Mouse (Mus musculus) intestine, embryonic 14.5 days (tissue): ENCODE measurements around the gene Lrfn2. TPM values are rescaled to one million over a fixed set of nuclear protein-coding genes. Genes with fewer than 3 reads are reported as not detected.

Experiments used
- ATAC-seq: fragments of 200-750 bp; cut with Nextera tagmentation; replicated peaks from 2 replicates; pipeline ENCODE4 v1.8.0; 2017; ENCODE audit warnings: low read depth, moderate number of reproducible peaks, moderate TSS enrichment, moderate library complexity; ENCODE audit not compliant: low FRiP score, low TSS enrichment
- DNase-seq: peaks from one replicate; pipeline ENCODE4 v3.0.0-alpha.2; 2018; ENCODE audit warnings: low spot score
- H3K27ac ChIP-seq: fragments of 300-500 bp; sonication (generic); 2 replicates; pipeline ENCODE4 v1.5.1; 2014; ENCODE audit warnings: low read depth, mild to moderate bottlenecking, control low read depth
- H3K27me3 ChIP-seq: fragments of 300-500 bp; sonication (generic); replicated peaks from 2 replicates; pipeline ENCODE4 v1.6.1; 2014; ENCODE audit warnings: low read length, control low read depth; ENCODE audit not compliant: control insufficient read depth, insufficient read depth
- H3K36me3 ChIP-seq: fragments of 300-500 bp; sonication (generic); 2 replicates; pipeline ENCODE4 v1.6.1; 2014; ENCODE audit warnings: low read length, control low read depth; ENCODE audit not compliant: control insufficient read depth, insufficient read depth
- H3K4me1 ChIP-seq: fragments of 300-500 bp; sonication (generic); replicated peaks from 2 replicates; pipeline ENCODE4 v1.6.1; 2014; ENCODE audit warnings: low read length, control low read depth, mixed read lengths; ENCODE audit not compliant: control insufficient read depth, insufficient read depth
- H3K4me2 ChIP-seq: fragments of 300-500 bp; sonication (generic); 2 replicates; pipeline ENCODE4 v1.6.1; 2014; ENCODE audit warnings: low read length
- H3K4me3 ChIP-seq: fragments of 300-500 bp; sonication (generic); 2 replicates; pipeline ENCODE4 v1.5.1; 2014; ENCODE audit warnings: low read depth, low read length, control low read depth, mixed read lengths
- H3K9ac ChIP-seq: fragments of 300-500 bp; sonication (generic); 2 replicates; pipeline ENCODE4 v1.6.1; 2014; ENCODE audit warnings: mild to moderate bottlenecking, low read length
- H3K9me3 ChIP-seq: fragments of 300-500 bp; sonication (generic); 2 replicates; pipeline ENCODE4 v1.6.1; 2016; ENCODE audit warnings: low read length, control low read depth; ENCODE audit not compliant: control insufficient read depth
- WGBS: fragments of 180-500 bp; shearing (Covaris S2); extraction: QIAGEN DNeasy Blood & Tissue Kit; methylation state at CpG from one replicate; pipeline ENCODE4 v1.1.7; 2014; 5-methylcytosine and 5-hydroxymethylcytosine counted together
- polyA plus RNA-seq: library from polyadenylated mRNA; unstranded; fragments of >200 nt; fragmentation: Nextera tagmentation; extraction: Ambion mirVana; gene quantifications from 2 replicates; pipeline ENCODE4 v1.2.1, GENCODE M21; 2014

Gene Lrfn2
- polyA plus RNA-seq, 1 experiment from 2014 or later = 0.61 TPM

GRCm38 (mm10) chr17:48930994-48931393 lies 1.2 kb upstream of the Lrfn2 start:
- Histone ChIP-seq H3K4me1 (0 out of 2 replicates have a peak, but pooled peaks cover under 1% of the 10 kb centered on the region), H3K9me3 (peaks cover 3% of the 10 kb centered on the region; the same call in 1 of the 2 replicates), H3K9ac (no peak overlapping the region), H3K4me3 (no peak overlapping the region), H3K27me3 (peaks cover 24% of the 10 kb centered on the region), H3K27ac (no peak overlapping the region), H3K4me2 (peak overlapping the region; percentile 74; the same call in 1 of the 2 replicates), H3K36me3 (no peaks in the 10 kb centered on the region)
- WGBS = 49% methylated on average over 10 of the region's 10 CpGs
- DNase-seq (no peak), ATAC-seq (no peak)

- Histone ChIP-seq H3K36me3 (no peaks in the 10 kb centered on the region), H3K4me2 (peak overlapping the region; percentile 74), H3K4me1 (0 out of 2 replicates have a peak, but pooled peaks cover 3% of the 10 kb centered on the region), H3K4me3 (peak overlapping the region; percentile 49), H3K9ac (peak overlapping the region; percentile 58), H3K27me3 (peaks cover 24% of the 10 kb centered on the region), H3K9me3 (no peaks in the 10 kb centered on the region), H3K27ac (no peak overlapping the region)
- DNase-seq = peak; percentile 72
- ATAC-seq = 0 out of 2 replicates have a peak, but pooled peaks have one; percentile 36
- under 1% methylated on average over 26 of the region's 26 CpGs for WGBS
Observed at GRCm38 (mm10) chr17:48932406-48932906, 277 bp downstream of the Lrfn2 start.

GRCm38 (mm10) chr17:48932916-48933315 lies 737 bp downstream of the Lrfn2 start:
- Histone ChIP-seq H3K36me3 (no peaks in the 10 kb centered on the region), H3K4me1 (0 out of 2 replicates have a peak, but pooled peaks cover 3% of the 10 kb centered on the region), H3K4me2 (peak overlapping the region; percentile 74), H3K9me3 (no peaks in the 10 kb centered on the region), H3K27me3 (peaks cover 24% of the 10 kb centered on the region), H3K4me3 (peak overlapping the region; percentile 49), H3K27ac (no peak overlapping the region), H3K9ac (peak overlapping the region; percentile 58; the same call in 1 of the 2 replicates)
- WGBS = 9% methylated on average over 9 of the region's 9 CpGs
- ATAC-seq = no peak
- DNase-seq = no peak

- Histone ChIP-seq H3K4me2 (no peak overlapping the region), H3K4me3 (no peak overlapping the region), H3K9me3 (no peaks in the 10 kb centered on the region), H3K27me3 (peaks cover 24% of the 10 kb centered on the region), H3K9ac (no peak overlapping the region), H3K36me3 (no peaks in the 10 kb centered on the region), H3K27ac (no peak overlapping the region), H3K4me1 (0 out of 2 replicates have a peak, but pooled peaks cover 3% of the 10 kb centered on the region)
- no peak for DNase-seq
- no peak for ATAC-seq
- 81% methylated on average over 8 of the region's 8 CpGs for WGBS
Observed at GRCm38 (mm10) chr17:48935201-48935600, 3.0 kb downstream of the Lrfn2 start.

DNA sequence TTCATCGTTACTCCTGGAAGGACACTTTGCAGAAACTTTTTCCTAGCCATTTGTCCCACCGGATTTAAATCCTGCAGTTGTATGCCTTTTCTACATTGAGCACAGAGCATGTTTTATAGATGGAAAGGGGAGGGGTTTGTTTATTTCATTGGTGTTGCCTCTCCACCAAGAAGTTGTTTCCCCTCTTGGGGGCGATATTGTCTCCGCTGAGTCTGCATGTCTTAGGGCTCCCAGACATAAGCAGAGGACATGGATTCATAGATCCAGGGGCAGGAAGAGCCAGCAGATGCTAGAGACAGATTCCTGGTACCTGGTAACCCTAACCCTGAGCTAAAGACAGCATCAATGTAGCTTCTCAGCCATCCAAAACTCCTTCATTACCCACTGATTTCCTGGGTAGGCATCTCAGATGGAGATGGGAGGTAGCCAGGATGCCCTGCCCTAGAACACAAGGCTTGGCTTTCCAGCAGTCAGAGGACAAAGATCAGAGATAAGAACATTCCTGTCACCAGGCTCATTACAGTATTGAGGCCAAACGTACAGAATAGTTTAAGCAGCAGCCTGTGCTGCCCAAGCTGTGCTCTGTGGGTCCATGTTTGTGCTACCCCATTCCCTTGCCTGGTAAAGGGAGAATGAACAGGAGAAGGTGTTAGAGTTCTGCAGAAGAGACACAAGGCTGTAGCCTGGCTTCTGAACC lies 4.4 kb downstream of the Lrfn2 start:
- H3K4me3 ChIP-seq = no peak overlapping the region
- DNase-seq = no peak
- no peaks in the 10 kb centered on the region for H3K9me3 ChIP-seq
- no peaks in the 10 kb centered on the region for H3K36me3 ChIP-seq
- H3K9ac ChIP-seq = no peak overlapping the region
- peaks cover 15% of the 10 kb centered on the region for H3K27me3 ChIP-seq
- H3K4me1 ChIP-seq = 0 out of 2 replicates have a peak, but pooled peaks cover 3% of the 10 kb centered on the region
- WGBS = 47% methylated on average over 5 of the region's 5 CpGs
- no peak for ATAC-seq
- no peak overlapping the region for H3K4me2 ChIP-seq
- H3K27ac ChIP-seq = no peak overlapping the region

- DNase-seq = no peak
- WGBS = 78% methylated on average over 7 of the region's 7 CpGs
- ATAC-seq = no peak
- Histone ChIP-seq H3K4me1 (0 out of 2 replicates have a peak, but pooled peaks cover 3% of the 10 kb centered on the region), H3K36me3 (no peaks in the 10 kb centered on the region), H3K9ac (no peak overlapping the region), H3K4me3 (no peak overlapping the region), H3K27ac (no peak overlapping the region), H3K9me3 (no peaks in the 10 kb centered on the region), H3K4me2 (no peak overlapping the region), H3K27me3 (no peaks in the 10 kb centered on the region)
Observed at GRCm38 (mm10) chr17:48938711-48939220, 6.6 kb downstream of the Lrfn2 start.

GRCm38 (mm10) chr17:48946315-48946714 lies 14.1 kb downstream of the Lrfn2 start:
- H3K27me3 ChIP-seq = no peaks in the 10 kb centered on the region
- WGBS = 76% methylated on average over 9 of the region's 9 CpGs
- no peak overlapping the region for H3K4me2 ChIP-seq
- H3K4me1 ChIP-seq = no peaks in the 10 kb centered on the region
- H3K27ac ChIP-seq = no peak overlapping the region
- ATAC-seq (no peak), DNase-seq (no peak)
- H3K4me3 ChIP-seq = no peak overlapping the region
- H3K36me3 ChIP-seq = no peaks in the 10 kb centered on the region
- H3K9ac ChIP-seq = no peak overlapping the region
- H3K9me3 ChIP-seq = no peaks in the 10 kb centered on the region

DNA sequence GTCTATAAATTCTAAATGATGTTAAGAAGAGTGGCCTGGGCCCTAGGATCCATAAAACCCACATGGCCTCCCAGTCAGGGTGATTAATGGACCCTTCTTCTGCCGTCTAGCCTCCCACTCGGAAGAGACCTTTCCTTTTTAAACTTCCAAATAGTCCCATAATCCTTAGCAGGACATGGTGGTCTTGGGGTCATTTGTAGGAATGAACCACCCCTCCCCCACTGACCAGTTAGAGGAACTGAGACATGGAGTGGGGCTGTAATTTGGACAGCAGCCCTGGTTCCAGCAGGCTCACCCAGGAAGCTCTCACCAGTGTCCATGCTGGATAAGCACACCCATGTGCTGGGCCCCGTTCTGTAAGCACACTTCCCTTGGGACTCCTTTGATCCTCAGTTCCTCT lies 14.6 kb downstream of the Lrfn2 start:
- Histone ChIP-seq H3K9ac (no peak overlapping the region), H3K9me3 (no peaks in the 10 kb centered on the region), H3K4me3 (no peak overlapping the region), H3K27ac (no peak overlapping the region), H3K27me3 (no peaks in the 10 kb centered on the region), H3K4me2 (no peak overlapping the region), H3K36me3 (no peaks in the 10 kb centered on the region), H3K4me1 (no peaks in the 10 kb centered on the region)
- ATAC-seq = no peak
- no peak for DNase-seq
- 28% methylated on average over 3 of the region's 3 CpGs for WGBS
